In the genomic region with DNA sequence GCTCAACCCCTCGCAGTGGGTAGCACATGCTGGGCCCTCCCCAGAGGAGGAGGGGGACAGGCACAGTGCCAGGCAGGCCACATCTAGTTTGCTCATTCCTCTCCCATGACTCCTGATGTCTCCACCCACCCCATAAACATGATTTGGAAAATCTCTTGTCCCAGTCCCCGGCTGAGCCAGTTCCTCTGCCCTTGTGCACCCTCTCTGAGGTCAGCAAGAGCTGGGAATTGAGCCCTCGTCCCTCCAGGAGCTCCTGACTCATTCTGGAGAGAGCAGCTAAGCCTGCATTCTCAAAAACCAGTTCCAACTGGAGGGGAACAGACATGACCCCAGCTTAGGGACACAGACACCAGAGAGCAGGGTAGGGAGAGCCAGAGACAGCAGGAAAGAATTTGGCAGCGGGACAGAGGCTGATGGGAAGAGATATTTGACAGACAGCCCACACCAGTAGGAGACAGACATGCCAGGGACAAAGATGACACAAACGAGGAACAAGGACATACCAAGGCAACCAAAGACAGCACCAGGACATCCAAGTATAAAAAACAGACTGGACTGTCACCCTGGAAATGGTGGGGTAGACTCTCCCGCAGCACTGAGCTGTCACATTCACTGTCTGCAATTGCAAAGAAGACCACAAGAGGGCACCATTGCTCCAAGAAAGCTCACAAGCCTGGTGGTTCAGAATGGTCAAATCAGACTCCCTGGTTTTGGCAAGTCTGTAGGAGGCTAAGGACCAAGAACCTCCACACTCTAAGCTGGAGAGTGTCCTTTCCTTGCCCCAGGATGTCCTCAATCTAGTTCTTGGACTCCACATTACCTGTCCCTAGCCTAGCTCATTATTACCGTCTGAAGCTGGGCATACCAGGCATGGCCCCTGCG, we compare ENCODE assay signal across 7 mouse cellular contexts. TPM values are rescaled to one million over a fixed set of nuclear protein-coding genes. Genes with fewer than 3 reads are reported as not detected.
DNase-seq lines count a peak whose midpoint lies in the region; ATAC-seq lines count a peak whose summit lies in the region.

No protein-coding gene starts in this region.

- no peaks in the 10 kb centered on the region for H3K27me3 ChIP-seq in hindbrain, embryonic 15.5 days

- WGBS in hindbrain, embryonic 15.5 days = 49% methylated on average over 7 of the region's 8 CpGs

- no peak overlapping the region for H3K27ac ChIP-seq in hindbrain, embryonic 15.5 days (replicated peaks)

- 0 out of 2 replicates have a peak, but pooled peaks cover 4% of the 10 kb centered on the region for H3K4me1 ChIP-seq in hindbrain, embryonic 15.5 days (replicated peaks)

- H3K4me2 ChIP-seq in hindbrain, embryonic 15.5 days = no peak overlapping the region

- H3K36me3 ChIP-seq in hindbrain, embryonic 15.5 days = no peaks in the 10 kb centered on the region

- ATAC-seq in hindbrain, embryonic 15.5 days (ENCODE audit: low FRiP score, low read depth) = peak; percentile 69

- no peak overlapping the region for H3K4me3 ChIP-seq in hindbrain, embryonic 15.5 days

- no peaks in the 10 kb centered on the region for H3K9me3 ChIP-seq in hindbrain, embryonic 15.5 days

- DNase-seq in WW6 (ENCODE audit: low read depth, low spot score) = peak; percentile 55
- peak; percentile 95 for DNase-seq in cerebellum, adult 9-10 months
- DNase-seq in frontal cortex, postnatal 10 days (ENCODE audit: low spot score in 2 of 2) = peak; percentile 69 to 85
- peak; percentile 81 to 95 for DNase-seq in layer of hippocampus, postnatal 25 days (ENCODE audit: extremely low spot score in 1 of 2, low spot score in 1 of 2)
- peak; percentile 86 for DNase-seq in mesoderm, embryonic 11.5 days (ENCODE audit: low read depth, low spot score)
- peak; percentile 92 for DNase-seq in skeletal muscle tissue, adult 2 months (ENCODE audit: low read depth, low spot score)

- no peak overlapping the region for H3K9ac ChIP-seq in hindbrain, embryonic 15.5 days

RNA-seq across cellular contexts. Expression of gene Thy1, which starts 58.8 kb away (rescaled TPM):
- 7.2 and 8.2 TPM in 2 replicates for polyA plus RNA-seq in hindbrain, embryonic 15.5 days (2015; fragmentation: Nextera tagmentation; extraction: Ambion mirVana)
- 100 to 1,000 TPM; 833 to 928 TPM for total RNA-seq in layer of hippocampus, postnatal 25 days (2021)
